Mouse (Mus musculus): ENCODE measurements around the gene Utp14a. TPM values are rescaled to one million over a fixed set of nuclear protein-coding genes. Genes with fewer than 3 reads are reported as not detected.

Utp14a gene
- polyA plus RNA-seq, 1 experiment: 3.7 TPM

GRCm38 (mm10) chrX:48226225-48226624 lies 30.4 kb upstream of the Utp14a start:
- TF ChIP-seq POLR2A (IDR thresholded peaks at IDR 0.05; ENCODE audit: control insufficient read depth, extremely low read depth, insufficient read depth, low read length, poor library complexity) (no peak), CTCF (IDR thresholded peaks at IDR 0.05; ENCODE audit: borderline replicate concordance, control insufficient read depth, extremely low read depth, insufficient read depth, low read length, poor library complexity) (no peak)
- Histone ChIP-seq H3K36me3 (ENCODE audit: control insufficient read depth, insufficient read depth, low read length) (no peaks in the 10 kb centered on the region), H3K4me1 (replicated peaks; ENCODE audit: control insufficient read depth, insufficient read depth, low read length) (no peaks in the 10 kb centered on the region), H3K4me3 (ENCODE audit: control insufficient read depth, insufficient read depth, low read length) (no peak overlapping the region), H3K27me3 (ENCODE audit: control insufficient read depth, insufficient read depth, low read length) (no peaks in the 10 kb centered on the region), H3K27ac (ENCODE audit: control insufficient read depth, insufficient read depth, low read length) (no peak overlapping the region)
- DNase-seq: no peak
- WGBS: 94% methylated on average over 7 of the region's 7 CpGs

- WGBS: 3% methylated on average over 7 of the region's 7 CpGs
- H3K36me3 ChIP-seq (ENCODE audit: control insufficient read depth, insufficient read depth, low read length): no peaks in the 10 kb centered on the region
- no peak for TF ChIP-seq POLR2A (IDR thresholded peaks at IDR 0.05; ENCODE audit: control insufficient read depth, extremely low read depth, insufficient read depth, low read length, poor library complexity)
- TF ChIP-seq CTCF (IDR thresholded peaks at IDR 0.05; ENCODE audit: borderline replicate concordance, control insufficient read depth, extremely low read depth, insufficient read depth, low read length, poor library complexity): no peak
- H3K27ac ChIP-seq (ENCODE audit: control insufficient read depth, insufficient read depth, low read length): peak overlapping the region; percentile 86
- no peaks in the 10 kb centered on the region for H3K27me3 ChIP-seq (ENCODE audit: control insufficient read depth, insufficient read depth, low read length)
- peaks cover 2% of the 10 kb centered on the region for H3K4me1 ChIP-seq (replicated peaks; ENCODE audit: control insufficient read depth, insufficient read depth, low read length)
- peak; percentile 49 for DNase-seq
- no peak overlapping the region for H3K4me3 ChIP-seq (ENCODE audit: control insufficient read depth, insufficient read depth, low read length)
Observed at GRCm38 (mm10) chrX:48234417-48234816, 22.2 kb upstream of the Utp14a start.

- H3K4me3 ChIP-seq (ENCODE audit: control insufficient read depth, insufficient read depth, low read length): peak overlapping the region; percentile 96
- no peaks in the 10 kb centered on the region for H3K36me3 ChIP-seq (ENCODE audit: control insufficient read depth, insufficient read depth, low read length)
- DNase-seq: no peak
- no peak for TF ChIP-seq POLR2A (IDR thresholded peaks at IDR 0.05; ENCODE audit: control insufficient read depth, extremely low read depth, insufficient read depth, low read length, poor library complexity)
- no peaks in the 10 kb centered on the region; the same call in 1 of the 2 replicates for H3K4me1 ChIP-seq (replicated peaks; ENCODE audit: control insufficient read depth, insufficient read depth, low read length)
- peak overlapping the region; percentile 88 for H3K27ac ChIP-seq (ENCODE audit: control insufficient read depth, insufficient read depth, low read length)
- H3K27me3 ChIP-seq (ENCODE audit: control insufficient read depth, insufficient read depth, low read length): no peaks in the 10 kb centered on the region
- 2% methylated on average over 18 of the region's 18 CpGs for WGBS
Observed at GRCm38 (mm10) chrX:48255830-48256428, 733 bp upstream of the Utp14a start.

- no peaks in the 10 kb centered on the region for H3K36me3 ChIP-seq (ENCODE audit: control insufficient read depth, insufficient read depth, low read length)
- TF ChIP-seq POLR2A (IDR thresholded peaks at IDR 0.05; ENCODE audit: control insufficient read depth, extremely low read depth, insufficient read depth, low read length, poor library complexity) (no peak), CTCF (IDR thresholded peaks at IDR 0.05; ENCODE audit: borderline replicate concordance, control insufficient read depth, extremely low read depth, insufficient read depth, low read length, poor library complexity) (no peak)
- DNase-seq: no peak
- no peaks in the 10 kb centered on the region; the same call in 1 of the 2 replicates for H3K4me1 ChIP-seq (replicated peaks; ENCODE audit: control insufficient read depth, insufficient read depth, low read length)
- WGBS: under 1% methylated on average over 16 of the region's 16 CpGs
- no peak overlapping the region for H3K27ac ChIP-seq (ENCODE audit: control insufficient read depth, insufficient read depth, low read length)
- H3K27me3 ChIP-seq (ENCODE audit: control insufficient read depth, insufficient read depth, low read length): no peaks in the 10 kb centered on the region
- H3K4me3 ChIP-seq (ENCODE audit: control insufficient read depth, insufficient read depth, low read length): peak overlapping the region; percentile 51
Observed at GRCm38 (mm10) chrX:48257011-48257410, 349 bp downstream of the Utp14a start.

GRCm38 (mm10) chrX:48271671-48272070 lies 15.0 kb downstream of the Utp14a start:
- no peak for DNase-seq
- TF ChIP-seq CTCF (IDR thresholded peaks at IDR 0.05; ENCODE audit: borderline replicate concordance, control insufficient read depth, extremely low read depth, insufficient read depth, low read length, poor library complexity) (no peak), POLR2A (IDR thresholded peaks at IDR 0.05; ENCODE audit: control insufficient read depth, extremely low read depth, insufficient read depth, low read length, poor library complexity) (no peak)
- Histone ChIP-seq H3K36me3 (ENCODE audit: control insufficient read depth, insufficient read depth, low read length) (no peaks in the 10 kb centered on the region; the same call in 1 of the 2 replicates), H3K27me3 (ENCODE audit: control insufficient read depth, insufficient read depth, low read length) (no peaks in the 10 kb centered on the region), H3K27ac (ENCODE audit: control insufficient read depth, insufficient read depth, low read length) (no peak overlapping the region), H3K4me1 (replicated peaks; ENCODE audit: control insufficient read depth, insufficient read depth, low read length) (no peaks in the 10 kb centered on the region), H3K4me3 (ENCODE audit: control insufficient read depth, insufficient read depth, low read length) (no peak overlapping the region)
- 94% methylated on average over 4 of the region's 4 CpGs for WGBS

GRCm38 (mm10) chrX:48274634-48275033 lies 18.0 kb downstream of the Utp14a start:
- H3K4me3 ChIP-seq (ENCODE audit: control insufficient read depth, insufficient read depth, low read length): no peak overlapping the region
- WGBS: 97% methylated on average over 10 of the region's 10 CpGs
- DNase-seq: no peak
- TF ChIP-seq POLR2A (IDR thresholded peaks at IDR 0.05; ENCODE audit: control insufficient read depth, extremely low read depth, insufficient read depth, low read length, poor library complexity) (no peak), CTCF (IDR thresholded peaks at IDR 0.05; ENCODE audit: borderline replicate concordance, control insufficient read depth, extremely low read depth, insufficient read depth, low read length, poor library complexity) (no peak)
- H3K4me1 ChIP-seq (replicated peaks; ENCODE audit: control insufficient read depth, insufficient read depth, low read length): no peaks in the 10 kb centered on the region
- no peak overlapping the region for H3K27ac ChIP-seq (ENCODE audit: control insufficient read depth, insufficient read depth, low read length)
- no peaks in the 10 kb centered on the region for H3K36me3 ChIP-seq (ENCODE audit: control insufficient read depth, insufficient read depth, low read length)
- no peaks in the 10 kb centered on the region for H3K27me3 ChIP-seq (ENCODE audit: control insufficient read depth, insufficient read depth, low read length)

GRCm38 (mm10) chrX:48278103-48278502 lies 21.4 kb downstream of the Utp14a start:
- Histone ChIP-seq H3K36me3 (ENCODE audit: control insufficient read depth, insufficient read depth, low read length) (no peaks in the 10 kb centered on the region), H3K27ac (ENCODE audit: control insufficient read depth, insufficient read depth, low read length) (no peak overlapping the region), H3K27me3 (ENCODE audit: control insufficient read depth, insufficient read depth, low read length) (no peaks in the 10 kb centered on the region), H3K4me1 (replicated peaks; ENCODE audit: control insufficient read depth, insufficient read depth, low read length) (no peaks in the 10 kb centered on the region), H3K4me3 (ENCODE audit: control insufficient read depth, insufficient read depth, low read length) (no peak overlapping the region)
- TF ChIP-seq CTCF (IDR thresholded peaks at IDR 0.05; ENCODE audit: borderline replicate concordance, control insufficient read depth, extremely low read depth, insufficient read depth, low read length, poor library complexity) (no peak), POLR2A (IDR thresholded peaks at IDR 0.05; ENCODE audit: control insufficient read depth, extremely low read depth, insufficient read depth, low read length, poor library complexity) (no peak)
- DNase-seq: peak; percentile 37
- 48% methylated on average over 3 of the region's 3 CpGs for WGBS

Data from thymus, adult 2 months (tissue).